Mouse (Mus musculus): Measurements from ENCODE around the gene Ttll9. TPM values are rescaled to one million over a fixed set of nuclear protein-coding genes. Genes with fewer than 3 reads are reported as not detected.

Gene Ttll9
- total RNA-seq, 2 experiments from 2014 or later, result not detected

- DNase-seq, result no peak
These were observed 87.7 kb downstream of the Ttll9 start for GRCm38 (mm10) chr2:153049997-153050358.

GRCm38 (mm10) chr2:153051095-153051494 lies 88.8 kb downstream of the Ttll9 start:
- no peak for DNase-seq

GRCm38 (mm10) chr2:153051537-153051936 lies 89.3 kb downstream of the Ttll9 start:
- no peak for DNase-seq

GRCm38 (mm10) chr2:153052700-153053351 lies 90.5 kb downstream of the Ttll9 start:
- DNase-seq, result peak in 1 of 2 experiments; percentile 17

- no peak for DNase-seq
These were observed 91.6 kb downstream of the Ttll9 start for GRCm38 (mm10) chr2:153053896-153054295.

- no peak for DNase-seq
These were observed 93.1 kb downstream of the Ttll9 start for GRCm38 (mm10) chr2:153055270-153055920.

Other genes starting within 250 kb of the Ttll9 start
- 10 to 100 TPM; 63.7 to 75.1 TPM for gene Id1, start 226.2 kb upstream of the Ttll9 start, total RNA-seq (2021)
- gene Cox4i2, start 208.3 kb upstream of the Ttll9 start, total RNA-seq (2021), result 10 to 100 TPM; 11.9 to 15.2 TPM
- gene Bcl2l1, start 130.8 kb upstream of the Ttll9 start, total RNA-seq (2021), result 100 to 1,000 TPM in 1 of 2 experiments, 10 to 100 TPM in 1; 77.8 to 111 TPM
- 1 to 10 TPM in 1 of 2 experiments, under 1 TPM in 1; 0.90 to 1.0 TPM for gene Tpx2, start 114.5 kb upstream of the Ttll9 start, total RNA-seq (2021)
- gene Mylk2, start 51.1 kb upstream of the Ttll9 start, total RNA-seq (2021), result under 1 TPM in 1 of 2 experiments, not detected in 1; 0.13 TPM
- 1 to 10 TPM; 2.2 to 2.6 TPM for gene Foxs1, start 29.3 kb upstream of the Ttll9 start, total RNA-seq (2021)
- gene Dusp15, start 10.8 kb upstream of the Ttll9 start, total RNA-seq (2021), result not detected
- 100 to 1,000 TPM; 136 to 152 TPM for gene Pdrg1, start 52.9 kb downstream of the Ttll9 start, total RNA-seq (2021)
- gene Xkr7, start 69.4 kb downstream of the Ttll9 start, total RNA-seq (2021), result not detected
- 10 to 100 TPM; 12.6 to 15.5 TPM for gene Ccm2l, start 103.5 kb downstream of the Ttll9 start, total RNA-seq (2021)
- gene Hck, start 146.0 kb downstream of the Ttll9 start, total RNA-seq (2021), result 1 to 10 TPM; 1.3 to 1.9 TPM
- 10 to 100 TPM; 36.6 to 44.4 TPM for gene Tm9sf4, start 198.8 kb downstream of the Ttll9 start, total RNA-seq (2021)

All from heart, adult 18-20 months (tissue).